Mouse (Mus musculus) ES-Bruce4 (cell line): Measurements from ENCODE around the gene Fam120a.

ENCODE experiments used
- CTCF ChIP-seq: IDR thresholded peaks from one replicate; pipeline ENCODE4 v1.8.1; 2011; ENCODE audit warnings: low read depth, low read length
- POLR2A ChIP-seq: IDR thresholded peaks from one replicate; pipeline ENCODE4 v1.8.1; 2011; ENCODE audit warnings: low read length; ENCODE audit not compliant: insufficient read depth

- no peak for TF ChIP-seq POLR2A
- no peak for TF ChIP-seq CTCF
These were observed 26.0 kb downstream of the Fam120a start for GRCm38 (mm10) chr13:48941773-48942172.
